Mouse (Mus musculus) midbrain, embryonic 11.5 days (tissue): ENCODE measurements around the gene Itch. TPM values are rescaled to one million over a fixed set of nuclear protein-coding genes. Genes with fewer than 3 reads are reported as not detected.

Source experiments
- ATAC-seq: fragments of 200-750 bp; cut with Nextera tagmentation; 2 replicates; pipeline ENCODE4 v1.8.0; 2017; ENCODE audit warnings: moderate TSS enrichment, moderate library complexity; ENCODE audit not compliant: low FRiP score
- DNase-seq: peaks from one replicate; pipeline ENCODE4 v3.0.0; 2015; ENCODE audit warnings: low spot score; ENCODE audit errors: missing footprints
- H3K27ac ChIP-seq: fragments of 300-500 bp; sonication (generic); 2 replicates; pipeline ENCODE4 v1.5.1; 2014; ENCODE audit warnings: low read depth, low read length
- H3K27me3 ChIP-seq: fragments of 300-500 bp; sonication (generic); 2 replicates; pipeline ENCODE4 v1.6.1; 2014; ENCODE audit warnings: mild to moderate bottlenecking, low read length, moderate library complexity, mixed read lengths; ENCODE audit not compliant: control insufficient read depth, insufficient read depth
- H3K36me3 ChIP-seq: fragments of 300-500 bp; sonication (generic); 2 replicates; pipeline ENCODE4 v1.6.1; 2014; ENCODE audit warnings: mild to moderate bottlenecking, low read length, moderate library complexity, mixed read lengths; ENCODE audit not compliant: control insufficient read depth, insufficient read depth
- H3K4me1 ChIP-seq: fragments of 300-500 bp; sonication (generic); 2 replicates; pipeline ENCODE4 v1.6.1; 2014; ENCODE audit warnings: low read length; ENCODE audit not compliant: control insufficient read depth, insufficient read depth
- H3K4me2 ChIP-seq: fragments of 300-500 bp; sonication (generic); 2 replicates; pipeline ENCODE4 v1.6.1; 2014; ENCODE audit warnings: mild to moderate bottlenecking, moderate library complexity
- H3K4me3 ChIP-seq: fragments of 300-500 bp; sonication (generic); 2 replicates; pipeline ENCODE4 v1.5.1; 2014; ENCODE audit warnings: low read depth, low read length
- H3K9ac ChIP-seq: fragments of 300-500 bp; sonication (generic); 2 replicates; pipeline ENCODE4 v1.6.1; 2014; ENCODE audit warnings: low read length
- H3K9me3 ChIP-seq: fragments of 300-500 bp; sonication (generic); 2 replicates; pipeline ENCODE4 v1.6.1; 2016; ENCODE audit warnings: low read length; ENCODE audit not compliant: control insufficient read depth
- whole genome bisulfite sequencing: fragments of 180-500 bp; shearing (Covaris S2); extraction: QIAGEN DNeasy Blood & Tissue Kit; methylation state at CpG from one replicate; pipeline ENCODE4 v1.1.7; 2014; 5-methylcytosine and 5-hydroxymethylcytosine counted together
- polyA plus RNA-seq: library from polyadenylated mRNA; unstranded; fragments of >200 nt; fragmentation: Nextera tagmentation; extraction: Ambion mirVana; gene quantifications from 2 replicates; pipeline ENCODE4 v1.2.1, GENCODE M21; 2014

Itch gene
- polyA plus RNA-seq: 52.2 and 56.5 TPM in 2 replicates

- peaks cover 9% of the 10 kb centered on the region; the same call in 1 of the 2 replicates for H3K4me1 ChIP-seq
- no peaks in the 10 kb centered on the region for H3K9me3 ChIP-seq
- peak; percentile 98 for ATAC-seq
- 2% methylated on average over 59 of the region's 65 CpGs for WGBS
- H3K9ac ChIP-seq: peak within 1 kb of the TSS; percentile 98
- peak within 1 kb of the TSS; percentile 73 for H3K27ac ChIP-seq
- H3K4me2 ChIP-seq: peak within 1 kb of the TSS; percentile 82
- no peaks in the 10 kb centered on the region for H3K27me3 ChIP-seq
- peak; percentile 98 for DNase-seq
- peak within 1 kb of the TSS; percentile 96 for H3K4me3 ChIP-seq
- no peaks in the 10 kb centered on the region; the same call in 1 of the 2 replicates for H3K36me3 ChIP-seq
Observed at GRCm38 (mm10) chr2:155133011-155133976, at the start of gene Itch. Gene Itch (plus strand): TSS chr2:155133509.

- no peaks in the 10 kb centered on the region for H3K9me3 ChIP-seq
- H3K4me3 ChIP-seq: no peak overlapping the region
- H3K9ac ChIP-seq: no peak overlapping the region
- ATAC-seq (no peak), DNase-seq (no peak)
- H3K36me3 ChIP-seq: no peaks in the 10 kb centered on the region
- H3K27ac ChIP-seq: no peak overlapping the region
- WGBS: 89% methylated on average over 5 of the region's 5 CpGs
- no peaks in the 10 kb centered on the region for H3K27me3 ChIP-seq
- H3K4me1 ChIP-seq: no peaks in the 10 kb centered on the region
- no peak overlapping the region for H3K4me2 ChIP-seq
Observed at GRCm38 (mm10) chr2:155084546-155084945, 48.8 kb upstream of the Itch start.

- Histone ChIP-seq H3K4me1 (no peaks in the 10 kb centered on the region), H3K4me3 (no peak overlapping the region), H3K27ac (no peak overlapping the region), H3K9me3 (no peaks in the 10 kb centered on the region), H3K9ac (no peak overlapping the region), H3K27me3 (no peaks in the 10 kb centered on the region), H3K4me2 (no peak overlapping the region), H3K36me3 (no peaks in the 10 kb centered on the region)
- DNase-seq: no peak
- ATAC-seq: no peak
- WGBS: 89% methylated on average over 5 of the region's 5 CpGs
Observed at GRCm38 (mm10) chr2:155086328-155086727, 47.0 kb upstream of the Itch start.

DNA sequence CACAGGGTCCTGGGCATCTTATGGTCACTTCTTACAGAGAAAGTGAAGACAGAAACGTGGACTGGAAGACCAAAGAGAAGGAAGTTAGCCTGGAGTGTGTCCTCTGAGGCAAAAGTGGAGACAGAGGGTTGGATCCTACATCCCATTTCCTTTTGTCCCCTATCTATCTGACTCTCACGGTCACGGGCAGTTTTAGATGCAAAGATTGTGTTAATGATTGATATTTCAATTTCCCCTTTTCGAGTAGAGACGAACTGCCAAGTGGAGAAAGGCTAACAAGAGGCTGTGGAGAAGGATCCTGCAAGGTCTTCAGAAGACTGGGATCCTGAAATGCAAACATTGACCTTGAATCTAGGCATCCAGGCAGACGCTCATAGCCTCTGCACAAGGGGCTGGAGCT lies 45.0 kb upstream of the Itch start:
- H3K4me1 ChIP-seq: no peaks in the 10 kb centered on the region
- H3K9ac ChIP-seq: no peak overlapping the region
- no peak for ATAC-seq
- 80% methylated on average over 6 of the region's 6 CpGs for WGBS
- H3K27me3 ChIP-seq: no peaks in the 10 kb centered on the region
- H3K4me2 ChIP-seq: no peak overlapping the region
- H3K9me3 ChIP-seq: no peaks in the 10 kb centered on the region
- DNase-seq: no peak
- H3K27ac ChIP-seq: no peak overlapping the region
- H3K4me3 ChIP-seq: no peak overlapping the region
- H3K36me3 ChIP-seq: no peaks in the 10 kb centered on the region

DNA sequence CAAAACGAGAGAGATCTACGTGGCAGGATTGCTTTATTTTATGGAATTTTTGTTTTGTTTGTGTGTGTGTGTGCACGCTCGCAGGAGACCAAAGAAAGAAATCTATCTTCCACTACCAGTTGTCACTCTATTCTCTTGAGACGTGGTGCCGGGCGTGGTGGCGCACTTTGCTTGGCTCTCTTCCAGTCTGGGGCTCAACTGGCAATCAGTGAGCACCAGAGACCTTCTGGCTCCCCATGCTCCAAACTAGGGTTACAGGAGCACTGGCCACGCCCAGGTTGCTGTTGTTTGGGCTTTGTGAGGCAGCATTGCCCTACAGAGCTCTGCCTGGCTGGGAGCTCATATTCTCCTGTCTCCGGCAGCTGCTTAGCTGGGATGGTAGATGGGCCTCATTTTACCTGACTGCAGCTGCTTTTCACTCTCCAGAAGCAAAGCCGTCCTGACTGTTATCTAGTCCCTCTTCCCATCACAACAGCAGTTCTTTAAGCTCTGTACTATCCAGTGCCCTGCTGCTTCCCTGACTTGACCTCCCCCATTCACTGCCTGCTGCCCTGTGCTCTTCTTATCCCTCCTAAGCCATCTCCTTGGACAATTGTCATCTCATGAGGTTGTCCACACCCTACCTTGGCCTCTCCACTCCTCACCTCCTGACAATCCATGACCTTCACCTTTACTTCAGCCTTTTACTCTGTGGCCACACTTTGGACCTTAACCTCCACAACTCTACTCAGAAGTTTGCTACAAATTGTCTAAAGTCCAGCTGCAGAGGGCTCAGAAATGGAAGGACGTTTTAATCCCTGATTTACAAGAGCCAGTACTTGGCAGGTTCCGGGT lies 42.2 kb upstream of the Itch start:
- H3K27me3 ChIP-seq: no peaks in the 10 kb centered on the region
- 79% methylated on average over 13 of the region's 13 CpGs for WGBS
- ATAC-seq (no peak), DNase-seq (no peak)
- H3K36me3 ChIP-seq: no peaks in the 10 kb centered on the region
- H3K27ac ChIP-seq: no peak overlapping the region
- H3K9me3 ChIP-seq: no peaks in the 10 kb centered on the region
- no peak overlapping the region for H3K4me2 ChIP-seq
- no peak overlapping the region for H3K9ac ChIP-seq
- H3K4me3 ChIP-seq: no peak overlapping the region
- no peaks in the 10 kb centered on the region for H3K4me1 ChIP-seq

- Histone ChIP-seq H3K4me3 (no peak overlapping the region), H3K9ac (no peak overlapping the region), H3K9me3 (no peaks in the 10 kb centered on the region), H3K36me3 (no peaks in the 10 kb centered on the region), H3K4me2 (no peak overlapping the region), H3K27ac (no peak overlapping the region), H3K4me1 (no peaks in the 10 kb centered on the region), H3K27me3 (no peaks in the 10 kb centered on the region)
- WGBS: 79% methylated on average over 3 of the region's 3 CpGs
- DNase-seq (no peak), ATAC-seq (no peak)
Observed at GRCm38 (mm10) chr2:155091743-155092075, 41.6 kb upstream of the Itch start.

- Histone ChIP-seq H3K4me1 (no peaks in the 10 kb centered on the region), H3K27ac (no peak overlapping the region), H3K27me3 (no peaks in the 10 kb centered on the region), H3K9me3 (no peaks in the 10 kb centered on the region), H3K36me3 (no peaks in the 10 kb centered on the region), H3K4me3 (no peak overlapping the region), H3K4me2 (no peak overlapping the region), H3K9ac (no peak overlapping the region)
- ATAC-seq (no peak), DNase-seq (no peak)
- WGBS: 60% methylated on average over 4 of the region's 4 CpGs
Observed at GRCm38 (mm10) chr2:155093418-155093817, 39.9 kb upstream of the Itch start.

GRCm38 (mm10) chr2:155098720-155099380 lies 34.5 kb upstream of the Itch start:
- H3K9me3 ChIP-seq: no peaks in the 10 kb centered on the region
- WGBS: 88% methylated on average over 9 of the region's 9 CpGs
- H3K27ac ChIP-seq: no peak overlapping the region
- no peaks in the 10 kb centered on the region for H3K36me3 ChIP-seq
- H3K4me1 ChIP-seq: no peaks in the 10 kb centered on the region
- no peak overlapping the region for H3K9ac ChIP-seq
- DNase-seq: no peak
- H3K4me3 ChIP-seq: no peak overlapping the region
- no peak overlapping the region for H3K4me2 ChIP-seq
- H3K27me3 ChIP-seq: no peaks in the 10 kb centered on the region
- no peak for ATAC-seq
